Mouse (Mus musculus): ENCODE measurements around the gene Nfe2l1. TPM values are rescaled to one million over a fixed set of nuclear protein-coding genes. Genes with fewer than 3 reads are reported as not detected.
A peak's percentile ranks its signal among the peaks of the same experiment; 100 is the strongest.
"Not testable (repeated sequence)": the region's sequence is repeated elsewhere in the genome, so short reads cannot be mapped to it uniquely, and the experiment has no call there.

Gene Nfe2l1
- polyA plus RNA-seq, 1 experiment from 2014 or later = 40.1 TPM

DNA sequence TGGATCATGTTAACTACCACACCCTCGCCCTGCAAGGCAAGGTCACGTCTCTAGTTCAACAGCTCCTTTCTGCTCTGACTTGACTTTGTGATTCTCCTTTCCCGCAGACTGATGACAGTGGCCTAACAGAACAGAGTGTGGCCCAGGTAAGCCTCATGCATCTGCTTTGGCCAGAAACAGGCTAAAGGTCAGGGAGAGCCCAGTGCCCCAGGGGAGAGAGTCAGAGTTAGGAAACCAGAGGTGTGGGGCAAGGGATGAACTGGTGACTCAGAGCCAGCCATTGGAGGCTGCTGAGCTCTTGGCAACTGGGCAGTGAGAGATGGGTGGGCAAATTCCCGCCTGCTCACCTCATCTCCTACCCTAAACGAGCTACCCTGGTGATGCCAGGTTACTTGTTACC is 27.7 kb upstream of the Nfe2l1 start:
- no peak overlapping the region for H3K27ac ChIP-seq (replicated peaks; ENCODE audit: low read depth, low read length)
- no peak overlapping the region for H3K4me2 ChIP-seq (ENCODE audit: low read length)
- DNase-seq = no peak
- H3K4me3 ChIP-seq (replicated peaks; ENCODE audit: low read depth, low read length) = no peak overlapping the region
- no peaks in the 10 kb centered on the region for H3K36me3 ChIP-seq (ENCODE audit: control insufficient read depth, insufficient read depth, low read length)
- no peaks in the 10 kb centered on the region for H3K27me3 ChIP-seq (ENCODE audit: control insufficient read depth, insufficient read depth, low read length)
- ATAC-seq (ENCODE audit: low FRiP score, low TSS enrichment) = no peak
- H3K4me1 ChIP-seq (ENCODE audit: control insufficient read depth, insufficient read depth, low read length) = peaks cover 7% of the 10 kb centered on the region
- H3K9ac ChIP-seq (replicated peaks; ENCODE audit: low read length) = no peak overlapping the region
- WGBS = 85% methylated on average over 5 of the region's 5 CpGs
- H3K9me3 ChIP-seq (ENCODE audit: control insufficient read depth, low read length) = no peaks in the 10 kb centered on the region

- DNase-seq = peak; percentile 33
- 2% methylated on average over 60 of the region's 60 CpGs for WGBS
Measured at GRCm38 (mm10) chr11:96849681-96850467, 20.1 kb upstream of the Nfe2l1 start, which contains the start of gene Copz2. Gene Copz2, plus strand, starts transcription at chr11:96849870.

DNA sequence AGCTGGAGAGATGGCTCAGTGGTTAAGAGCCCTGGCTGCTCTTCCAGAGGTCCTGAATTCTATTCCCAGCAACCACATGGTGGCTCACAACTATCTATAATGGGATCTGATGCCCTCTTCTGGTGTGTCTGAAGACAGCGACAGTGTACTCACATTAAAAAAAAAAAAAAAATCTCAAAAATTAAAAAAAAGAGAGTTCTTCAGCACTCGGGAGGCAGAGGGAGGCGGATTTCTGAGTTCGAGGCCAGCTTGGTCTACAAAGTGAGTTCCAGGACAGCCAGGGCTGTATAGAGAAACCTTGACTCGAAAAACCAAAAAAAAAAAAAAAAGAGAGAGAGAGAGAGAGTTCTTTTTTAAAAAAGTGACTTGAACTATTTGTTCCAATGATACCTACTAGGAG is 19.4 kb upstream of the Nfe2l1 start:
- not testable (repeated sequence) for H3K27ac ChIP-seq (replicated peaks; ENCODE audit: low read depth, low read length); H3K4me3 ChIP-seq (replicated peaks; ENCODE audit: low read depth, low read length); ATAC-seq (ENCODE audit: low FRiP score, low TSS enrichment); H3K36me3 ChIP-seq (ENCODE audit: control insufficient read depth, insufficient read depth, low read length); DNase-seq; H3K9me3 ChIP-seq (ENCODE audit: control insufficient read depth, low read length); H3K4me1 ChIP-seq (ENCODE audit: control insufficient read depth, insufficient read depth, low read length); H3K9ac ChIP-seq (replicated peaks; ENCODE audit: low read length); H3K27me3 ChIP-seq (ENCODE audit: control insufficient read depth, insufficient read depth, low read length)
- peak overlapping the region; percentile 62 for H3K4me2 ChIP-seq (ENCODE audit: low read length)
- WGBS = 77% methylated on average over 5 of the region's 5 CpGs

More at GRCm38 (mm10) chr11:96849681-96850467, 20.1 kb upstream of the Nfe2l1 start, which contains the start of gene Copz2:
- H3K4me1 ChIP-seq (ENCODE audit: control insufficient read depth, insufficient read depth, low read length) = 0 out of 2 replicates have a peak, but pooled peaks cover 7% of the 10 kb centered on the region
- peaks cover 9% of the 10 kb centered on the region; the same call in 1 of the 2 replicates for H3K27me3 ChIP-seq (ENCODE audit: control insufficient read depth, insufficient read depth, low read length)
- no peak within 1 kb of the TSS for H3K27ac ChIP-seq (replicated peaks; ENCODE audit: low read depth, low read length)
- no peak for ATAC-seq (ENCODE audit: low FRiP score, low TSS enrichment)
- no peaks in the 10 kb centered on the region for H3K36me3 ChIP-seq (ENCODE audit: control insufficient read depth, insufficient read depth, low read length)
- H3K9me3 ChIP-seq (ENCODE audit: control insufficient read depth, low read length) = no peaks in the 10 kb centered on the region
- H3K4me2 ChIP-seq (ENCODE audit: low read length) = peak within 1 kb of the TSS; percentile 62
- H3K4me3 ChIP-seq (replicated peaks; ENCODE audit: low read depth, low read length) = peak within 1 kb of the TSS; percentile 33
- peak within 1 kb of the TSS; percentile 20; the same call in 1 of the 2 replicates for H3K9ac ChIP-seq (replicated peaks; ENCODE audit: low read length)

DNA sequence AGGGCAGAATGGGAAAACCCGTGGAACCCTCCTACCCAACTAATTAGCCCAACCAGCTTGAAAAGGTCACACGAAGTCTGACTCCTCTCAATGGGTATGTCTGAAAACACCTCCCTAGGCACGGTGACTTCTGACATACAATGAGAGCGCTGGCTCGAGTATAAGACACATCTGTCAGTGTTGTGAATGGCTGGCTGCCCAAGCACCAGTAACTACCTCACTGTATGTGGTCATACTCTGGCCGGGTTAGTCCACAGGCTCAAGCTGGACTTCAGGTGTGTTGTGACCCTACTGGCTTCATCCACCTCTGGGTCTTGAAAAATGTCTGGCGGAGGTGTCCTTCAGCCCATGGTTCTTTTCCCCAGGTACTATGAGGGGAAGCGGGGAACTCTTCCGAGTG is 18.9 kb upstream of the Nfe2l1 start:
- no peak overlapping the region for H3K4me2 ChIP-seq (ENCODE audit: low read length)
- ATAC-seq (ENCODE audit: low FRiP score, low TSS enrichment) (no peak), DNase-seq (no peak)
- H3K9ac ChIP-seq (replicated peaks; ENCODE audit: low read length) = no peak overlapping the region
- H3K36me3 ChIP-seq (ENCODE audit: control insufficient read depth, insufficient read depth, low read length) = no peaks in the 10 kb centered on the region
- no peak overlapping the region for H3K4me3 ChIP-seq (replicated peaks; ENCODE audit: low read depth, low read length)
- 69% methylated on average over 9 of the region's 9 CpGs for WGBS
- H3K27me3 ChIP-seq (ENCODE audit: control insufficient read depth, insufficient read depth, low read length) = peaks cover 9% of the 10 kb centered on the region; the same call in 1 of the 2 replicates
- H3K27ac ChIP-seq (replicated peaks; ENCODE audit: low read depth, low read length) = no peak overlapping the region
- H3K9me3 ChIP-seq (ENCODE audit: control insufficient read depth, low read length) = no peaks in the 10 kb centered on the region
- 0 out of 2 replicates have a peak, but pooled peaks cover 7% of the 10 kb centered on the region for H3K4me1 ChIP-seq (ENCODE audit: control insufficient read depth, insufficient read depth, low read length)

GRCm38 (mm10) chr11:96847240-96847639 is 17.5 kb upstream of the Nfe2l1 start:
- H3K4me2 ChIP-seq (ENCODE audit: low read length) = no peak overlapping the region
- H3K4me1 ChIP-seq (ENCODE audit: control insufficient read depth, insufficient read depth, low read length) = 0 out of 2 replicates have a peak, but pooled peaks cover 7% of the 10 kb centered on the region
- ATAC-seq (ENCODE audit: low FRiP score, low TSS enrichment) = no peak
- H3K27ac ChIP-seq (replicated peaks; ENCODE audit: low read depth, low read length) = no peak overlapping the region
- DNase-seq = no peak
- no peaks in the 10 kb centered on the region for H3K9me3 ChIP-seq (ENCODE audit: control insufficient read depth, low read length)
- WGBS = 65% methylated on average over 3 of the region's 3 CpGs
- no peak overlapping the region for H3K9ac ChIP-seq (replicated peaks; ENCODE audit: low read length)
- peaks cover 9% of the 10 kb centered on the region; the same call in 1 of the 2 replicates for H3K27me3 ChIP-seq (ENCODE audit: control insufficient read depth, insufficient read depth, low read length)
- no peak overlapping the region for H3K4me3 ChIP-seq (replicated peaks; ENCODE audit: low read depth, low read length)
- H3K36me3 ChIP-seq (ENCODE audit: control insufficient read depth, insufficient read depth, low read length) = no peaks in the 10 kb centered on the region

GRCm38 (mm10) chr11:96843627-96844026 is 13.9 kb upstream of the Nfe2l1 start:
- no peaks in the 10 kb centered on the region for H3K9me3 ChIP-seq (ENCODE audit: control insufficient read depth, low read length)
- 67% methylated on average over 3 of the region's 3 CpGs for WGBS
- ATAC-seq (ENCODE audit: low FRiP score, low TSS enrichment) = no peak

DNA sequence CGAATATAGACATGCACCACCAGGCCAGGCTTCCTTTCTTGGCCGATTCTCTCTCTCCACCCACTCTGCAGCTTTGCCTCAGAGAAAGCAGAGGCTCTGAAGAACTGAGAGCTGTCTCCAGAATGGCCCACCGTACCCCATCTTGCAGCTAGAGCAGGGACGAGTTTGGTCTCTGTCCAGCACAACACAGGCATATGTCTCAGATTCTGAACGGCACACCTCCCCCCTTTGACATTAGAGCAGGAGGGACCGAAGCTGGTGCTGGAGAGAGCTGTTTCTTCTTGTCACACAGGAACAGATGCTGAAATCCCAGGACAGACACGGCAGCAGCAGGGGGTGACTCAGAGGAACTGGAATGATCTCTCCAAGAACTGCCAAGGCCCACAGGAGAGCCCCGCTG is 10.5 kb upstream of the Nfe2l1 start:
- 39% methylated on average over 8 of the region's 8 CpGs for WGBS

More at GRCm38 (mm10) chr11:96843627-96844026, 13.9 kb upstream of the Nfe2l1 start:
- no peaks in the 10 kb centered on the region for H3K4me1 ChIP-seq (ENCODE audit: control insufficient read depth, insufficient read depth, low read length)
- H3K27me3 ChIP-seq (ENCODE audit: control insufficient read depth, insufficient read depth, low read length) = no peaks in the 10 kb centered on the region
- H3K9ac ChIP-seq (replicated peaks; ENCODE audit: low read length) = no peak overlapping the region
- no peaks in the 10 kb centered on the region for H3K36me3 ChIP-seq (ENCODE audit: control insufficient read depth, insufficient read depth, low read length)
- H3K4me2 ChIP-seq (ENCODE audit: low read length) = no peak overlapping the region
- H3K27ac ChIP-seq (replicated peaks; ENCODE audit: low read depth, low read length) = no peak overlapping the region
- no peak overlapping the region for H3K4me3 ChIP-seq (replicated peaks; ENCODE audit: low read depth, low read length)
- no peak for DNase-seq

GRCm38 (mm10) chr11:96839877-96840276 is 10.1 kb upstream of the Nfe2l1 start:
- Histone ChIP-seq H3K4me3 (replicated peaks; ENCODE audit: low read depth, low read length) (no peak overlapping the region), H3K27ac (replicated peaks; ENCODE audit: low read depth, low read length) (no peak overlapping the region), H3K9ac (replicated peaks; ENCODE audit: low read length) (no peak overlapping the region), H3K36me3 (ENCODE audit: control insufficient read depth, insufficient read depth, low read length) (no peaks in the 10 kb centered on the region), H3K27me3 (ENCODE audit: control insufficient read depth, insufficient read depth, low read length) (no peaks in the 10 kb centered on the region), H3K4me1 (ENCODE audit: control insufficient read depth, insufficient read depth, low read length) (no peaks in the 10 kb centered on the region), H3K4me2 (ENCODE audit: low read length) (no peak overlapping the region), H3K9me3 (ENCODE audit: control insufficient read depth, low read length) (no peaks in the 10 kb centered on the region)
- DNase-seq (no peak), ATAC-seq (ENCODE audit: low FRiP score, low TSS enrichment) (no peak)
- WGBS = 75% methylated on average over 3 of the region's 3 CpGs

More for the DNA sequence above, 10.5 kb upstream of the Nfe2l1 start:
- Histone ChIP-seq H3K4me3 (replicated peaks; ENCODE audit: low read depth, low read length) (no peak overlapping the region), H3K36me3 (ENCODE audit: control insufficient read depth, insufficient read depth, low read length) (no peaks in the 10 kb centered on the region), H3K9ac (replicated peaks; ENCODE audit: low read length) (no peak overlapping the region), H3K4me1 (ENCODE audit: control insufficient read depth, insufficient read depth, low read length) (no peaks in the 10 kb centered on the region), H3K27ac (replicated peaks; ENCODE audit: low read depth, low read length) (no peak overlapping the region), H3K4me2 (ENCODE audit: low read length) (no peak overlapping the region), H3K27me3 (ENCODE audit: control insufficient read depth, insufficient read depth, low read length) (no peaks in the 10 kb centered on the region), H3K9me3 (ENCODE audit: control insufficient read depth, low read length) (no peaks in the 10 kb centered on the region)
- DNase-seq (no peak), ATAC-seq (ENCODE audit: low FRiP score, low TSS enrichment) (no peak)

GRCm38 (mm10) chr11:96839428-96839827 is 9.7 kb upstream of the Nfe2l1 start:
- H3K4me2 ChIP-seq (ENCODE audit: low read length) = no peak overlapping the region
- no peak overlapping the region for H3K9ac ChIP-seq (replicated peaks; ENCODE audit: low read length)
- H3K36me3 ChIP-seq (ENCODE audit: control insufficient read depth, insufficient read depth, low read length) = no peaks in the 10 kb centered on the region
- H3K27me3 ChIP-seq (ENCODE audit: control insufficient read depth, insufficient read depth, low read length) = no peaks in the 10 kb centered on the region
- no peaks in the 10 kb centered on the region for H3K4me1 ChIP-seq (ENCODE audit: control insufficient read depth, insufficient read depth, low read length)
- H3K4me3 ChIP-seq (replicated peaks; ENCODE audit: low read depth, low read length) = no peak overlapping the region
- H3K27ac ChIP-seq (replicated peaks; ENCODE audit: low read depth, low read length) = no peak overlapping the region
- ATAC-seq (ENCODE audit: low FRiP score, low TSS enrichment) (no peak), DNase-seq (no peak)
- 83% methylated on average over 7 of the region's 7 CpGs for WGBS
- no peaks in the 10 kb centered on the region for H3K9me3 ChIP-seq (ENCODE audit: control insufficient read depth, low read length)

All from midbrain, embryonic 14.5 days (tissue).